Mouse (Mus musculus) limb, embryonic 13.5 days (tissue): ENCODE results near the gene P2rx1. TPM values are rescaled to one million over a fixed set of nuclear protein-coding genes. Genes with fewer than 3 reads are reported as not detected.
A peak's percentile ranks its signal among the peaks of the same experiment; 100 is the strongest.

Experiments used
- ATAC-seq: fragments of 200-750 bp; cut with Nextera tagmentation; 2 replicates; pipeline ENCODE4 v1.8.0; 2017; ENCODE audit warnings: low read depth, moderate number of reproducible peaks, moderate TSS enrichment; ENCODE audit not compliant: low FRiP score
- H3K27ac ChIP-seq: fragments of 300-500 bp; sonication (generic); 2 replicates; pipeline ENCODE4 v1.5.1; 2015; ENCODE audit warnings: inconsistent platforms, mild to moderate bottlenecking, moderate library complexity
- H3K27me3 ChIP-seq: fragments of 300-500 bp; sonication (generic); 2 replicates; pipeline ENCODE4 v1.6.1; 2015; ENCODE audit warnings: mild to moderate bottlenecking, inconsistent platforms
- H3K36me3 ChIP-seq: fragments of 300-500 bp; sonication (generic); 2 replicates; pipeline ENCODE4 v1.6.1; 2015; ENCODE audit warnings: inconsistent platforms, mild to moderate bottlenecking, moderate library complexity
- H3K4me1 ChIP-seq: fragments of 300-500 bp; sonication (generic); 2 replicates; pipeline ENCODE4 v1.6.1; 2015; ENCODE audit warnings: inconsistent platforms
- H3K4me2 ChIP-seq: fragments of 300-500 bp; sonication (generic); replicated peaks from 2 replicates; pipeline ENCODE4 v1.6.1; 2015; ENCODE audit warnings: inconsistent platforms, mild to moderate bottlenecking, moderate library complexity
- H3K4me3 ChIP-seq: fragments of 300-500 bp; sonication (generic); 2 replicates; pipeline ENCODE4 v1.5.1; 2015; ENCODE audit warnings: moderate library complexity, mild to moderate bottlenecking, inconsistent platforms
- H3K9ac ChIP-seq: fragments of 300-500 bp; sonication (generic); 2 replicates; pipeline ENCODE4 v1.6.1; 2015; ENCODE audit warnings: mild to moderate bottlenecking, inconsistent platforms
- H3K9me3 ChIP-seq: fragments of 300-500 bp; sonication (generic); 2 replicates; pipeline ENCODE4 v1.6.1; 2016; ENCODE audit warnings: inconsistent platforms
- WGBS: fragments of 180-500 bp; shearing (Covaris S2); methylation state at CpG from one replicate; pipeline ENCODE4 v1.1.7; 2015; 5-methylcytosine and 5-hydroxymethylcytosine counted together
- polyA plus RNA-seq: library from polyadenylated mRNA; unstranded; fragments of >200 nt; fragmentation: Nextera tagmentation; extraction: Ambion mirVana; gene quantifications from 2 replicates; pipeline ENCODE4 v1.2.1, GENCODE M21; 2015

Gene P2rx1
- polyA plus RNA-seq, 1 experiment from 2014 or later = 0.84 TPM

DNA sequence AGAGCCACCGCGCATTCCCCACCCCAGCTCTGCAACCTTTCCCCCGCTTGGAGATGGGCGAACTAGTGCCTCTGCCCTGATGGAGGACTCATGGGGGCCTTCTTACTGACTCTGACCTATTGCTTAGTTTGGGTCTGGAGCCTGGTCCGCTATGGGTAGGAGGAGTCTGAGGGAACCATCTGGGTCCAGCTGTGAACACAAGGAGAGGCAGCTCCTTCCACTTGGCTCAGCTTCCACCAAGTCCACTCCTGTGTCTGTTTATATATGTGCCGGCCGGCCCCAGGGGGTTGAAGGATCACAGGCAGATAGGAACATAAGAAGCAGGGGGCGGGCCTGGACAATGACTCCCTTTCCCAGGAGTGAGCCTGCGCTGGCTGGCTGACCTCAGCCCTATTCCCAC is 6.9 kb upstream of the P2rx1 start:
- ATAC-seq = no peak
- H3K9ac ChIP-seq = no peak overlapping the region
- H3K4me1 ChIP-seq = peaks cover 5% of the 10 kb centered on the region; the same call in 1 of the 2 replicates
- H3K4me3 ChIP-seq = no peak overlapping the region
- H3K27me3 ChIP-seq = no peaks in the 10 kb centered on the region
- H3K27ac ChIP-seq = no peak overlapping the region
- 56% methylated on average over 9 of the region's 9 CpGs for WGBS
- H3K36me3 ChIP-seq = no peaks in the 10 kb centered on the region
- H3K4me2 ChIP-seq = no peak overlapping the region
- no peaks in the 10 kb centered on the region for H3K9me3 ChIP-seq

DNA sequence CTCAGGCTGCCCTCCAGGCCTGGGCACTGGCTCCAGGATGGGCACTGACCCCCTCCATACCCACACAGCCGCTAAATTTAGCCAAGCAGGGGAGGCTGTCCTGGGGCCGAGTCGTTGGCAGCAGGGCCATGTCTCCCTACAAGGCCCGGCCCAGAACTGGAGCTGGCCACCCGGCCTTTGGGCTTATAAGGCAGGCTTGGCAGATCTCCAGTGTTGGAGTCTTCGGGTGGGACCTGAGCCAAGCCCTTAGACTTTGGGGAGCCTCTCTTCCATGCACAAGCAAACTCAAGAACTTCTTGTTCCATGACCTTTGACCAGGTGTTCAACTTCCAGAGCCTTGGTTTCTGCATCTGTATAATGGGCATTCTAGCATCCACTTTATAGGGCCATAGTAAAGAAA is 2.6 kb upstream of the P2rx1 start:
- Histone ChIP-seq H3K4me2 (no peak overlapping the region), H3K9me3 (no peaks in the 10 kb centered on the region), H3K36me3 (no peaks in the 10 kb centered on the region), H3K27ac (no peak overlapping the region), H3K27me3 (no peaks in the 10 kb centered on the region), H3K4me1 (peaks cover 4% of the 10 kb centered on the region; the same call in 1 of the 2 replicates), H3K4me3 (no peak overlapping the region), H3K9ac (no peak overlapping the region)
- ATAC-seq = no peak
- 94% methylated on average over 6 of the region's 6 CpGs for WGBS

DNA sequence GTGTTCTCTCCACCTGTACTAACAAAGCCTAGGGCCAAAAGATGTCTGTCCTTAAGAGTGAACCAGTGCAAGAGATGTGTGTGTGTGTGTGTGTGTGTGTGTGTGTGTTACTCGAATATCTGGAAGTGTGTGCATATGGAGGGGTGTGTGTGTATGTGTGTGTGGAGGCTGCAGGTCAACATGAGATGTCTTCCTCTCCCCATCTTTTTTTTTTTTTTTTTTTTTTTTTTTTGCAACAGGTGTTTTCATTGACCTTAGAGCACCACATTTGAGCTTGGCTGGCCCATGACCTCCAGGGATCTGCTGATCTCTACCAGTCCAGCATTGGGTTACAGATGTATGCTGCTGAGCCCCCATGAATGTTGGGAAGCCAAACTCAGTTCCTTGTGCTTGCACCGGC is 2.1 kb upstream of the P2rx1 start:
- H3K9ac ChIP-seq = no peak overlapping the region

DNA sequence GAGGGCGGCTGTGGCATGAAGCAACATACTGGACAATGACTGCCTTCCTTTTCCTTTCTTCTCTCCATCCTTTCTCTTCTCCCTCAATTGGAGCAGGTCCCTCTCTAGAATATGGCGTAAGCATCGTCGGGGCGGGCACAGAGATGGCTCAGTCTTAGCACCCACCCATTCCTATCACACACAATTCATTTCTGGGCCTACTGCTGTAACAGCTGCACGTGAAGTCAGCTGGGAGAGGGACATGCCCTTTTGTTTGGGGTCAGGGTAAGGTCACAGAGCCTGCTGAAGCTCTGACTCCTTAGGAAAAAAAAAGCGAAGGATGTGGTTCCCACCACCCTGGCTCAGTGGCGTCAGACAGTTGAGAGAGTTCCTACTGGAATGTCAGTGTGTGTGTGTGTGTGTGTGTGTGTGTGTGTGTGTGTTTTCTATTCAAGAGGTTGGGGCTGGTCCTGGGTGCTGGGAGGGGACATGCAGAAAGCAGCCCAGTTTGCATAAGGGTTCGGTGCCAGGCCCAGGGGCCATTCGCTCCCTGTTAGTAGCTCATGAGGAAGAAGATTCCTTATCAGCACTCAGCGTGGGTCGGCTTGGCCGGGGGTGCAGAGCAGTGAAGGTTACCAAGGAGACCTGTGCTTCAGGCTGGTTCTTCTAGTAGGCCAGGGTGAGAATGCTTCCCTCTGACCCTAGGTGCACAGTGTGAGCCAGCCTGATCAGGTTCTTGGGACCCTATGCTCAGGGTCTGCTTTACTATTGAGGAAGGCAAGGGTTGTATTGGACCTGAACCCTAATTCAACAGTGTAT is 1.2 kb upstream of the P2rx1 start:
- Histone ChIP-seq H3K4me3 (no peak overlapping the region), H3K4me1 (0 out of 2 replicates have a peak, but pooled peaks cover 4% of the 10 kb centered on the region), H3K36me3 (no peaks in the 10 kb centered on the region), H3K9ac (no peak overlapping the region), H3K4me2 (no peak overlapping the region), H3K27ac (no peak overlapping the region), H3K9me3 (no peaks in the 10 kb centered on the region), H3K27me3 (no peaks in the 10 kb centered on the region)
- 68% methylated on average over 13 of the region's 13 CpGs for whole genome bisulfite sequencing
- ATAC-seq = no peak

More for the DNA sequence above, 2.1 kb upstream of the P2rx1 start:
- no peak for ATAC-seq
- WGBS = 82% methylated on average over 2 of the region's 2 CpGs
- Histone ChIP-seq H3K9me3 (no peaks in the 10 kb centered on the region), H3K4me3 (no peak overlapping the region), H3K27ac (no peak overlapping the region), H3K4me2 (no peak overlapping the region), H3K4me1 (peaks cover 4% of the 10 kb centered on the region; the same call in 1 of the 2 replicates), H3K27me3 (no peaks in the 10 kb centered on the region), H3K36me3 (no peaks in the 10 kb centered on the region)

- WGBS = 8% methylated on average over 6 of the region's 6 CpGs
- ATAC-seq = no peak
- Histone ChIP-seq H3K9me3 (no peaks in the 10 kb centered on the region), H3K9ac (no peak overlapping the region), H3K27ac (no peak overlapping the region), H3K4me3 (no peak overlapping the region), H3K27me3 (no peaks in the 10 kb centered on the region), H3K36me3 (no peaks in the 10 kb centered on the region), H3K4me1 (0 out of 2 replicates have a peak, but pooled peaks cover 4% of the 10 kb centered on the region), H3K4me2 (no peak overlapping the region)
Measured at GRCm38 (mm10) chr11:73001029-73001428, 2.1 kb downstream of the P2rx1 start.

DNA sequence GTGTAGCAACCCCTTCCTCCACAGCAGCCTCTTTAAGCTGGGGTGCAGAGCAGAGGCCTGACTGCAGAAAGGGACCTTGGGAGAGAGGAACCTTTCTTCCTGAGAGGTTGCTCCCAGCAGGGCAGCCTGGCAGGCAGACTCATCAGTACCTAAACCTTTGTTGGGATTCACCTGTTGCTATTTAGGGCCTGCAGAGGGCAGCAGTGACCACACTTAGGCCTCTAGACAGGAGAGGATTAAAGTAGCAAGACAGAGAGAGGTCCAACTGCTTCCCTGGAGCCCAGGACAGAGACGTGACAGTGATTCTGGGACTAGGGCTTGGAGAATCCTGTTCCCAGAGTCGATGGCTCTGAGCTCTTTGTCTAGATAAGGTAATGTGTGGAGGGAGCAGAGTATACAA is 7.5 kb downstream of the P2rx1 start:
- H3K27me3 ChIP-seq = peaks cover 26% of the 10 kb centered on the region
- H3K36me3 ChIP-seq = no peaks in the 10 kb centered on the region
- no peak overlapping the region for H3K9ac ChIP-seq
- H3K4me2 ChIP-seq = no peak overlapping the region
- H3K27ac ChIP-seq = no peak overlapping the region
- no peak overlapping the region for H3K4me3 ChIP-seq
- no peaks in the 10 kb centered on the region for H3K4me1 ChIP-seq
- 4% methylated on average over 2 of the region's 2 CpGs for WGBS
- ATAC-seq = peak; percentile 46; the same call in 1 of the 2 replicates
- no peaks in the 10 kb centered on the region for H3K9me3 ChIP-seq

DNA sequence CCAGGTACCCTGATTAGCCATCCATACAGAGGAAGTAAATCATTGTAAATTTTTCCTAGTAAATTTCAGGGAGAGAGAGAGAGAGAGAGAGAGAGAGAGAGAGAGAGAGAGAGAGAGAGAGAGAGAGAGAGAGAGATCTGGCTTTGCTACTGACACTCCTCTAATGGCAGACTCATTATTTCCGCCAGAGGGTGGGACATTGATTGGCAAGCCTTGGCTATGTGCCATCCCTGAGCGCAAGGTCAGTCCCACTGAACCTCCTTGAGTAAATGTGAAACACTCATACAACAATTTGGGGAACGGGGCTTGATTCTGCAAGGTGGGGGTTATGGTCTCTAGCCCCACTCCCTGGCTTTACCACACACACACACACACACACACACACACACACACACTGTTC is 8.2 kb downstream of the P2rx1 start:
- Histone ChIP-seq H3K4me1 (no peaks in the 10 kb centered on the region), H3K9ac (no peak overlapping the region), H3K27me3 (peaks cover 26% of the 10 kb centered on the region), H3K27ac (no peak overlapping the region), H3K9me3 (no peaks in the 10 kb centered on the region), H3K4me3 (no peak overlapping the region), H3K4me2 (no peak overlapping the region), H3K36me3 (no peaks in the 10 kb centered on the region)
- WGBS = 69% methylated on average over 3 of the region's 3 CpGs
- no peak for ATAC-seq

GRCm38 (mm10) chr11:73007698-73008481 is 9.0 kb downstream of the P2rx1 start:
- Histone ChIP-seq H3K9me3 (no peaks in the 10 kb centered on the region), H3K36me3 (no peaks in the 10 kb centered on the region), H3K27ac (no peak overlapping the region), H3K4me2 (no peak overlapping the region), H3K9ac (no peak overlapping the region), H3K27me3 (peaks cover 26% of the 10 kb centered on the region), H3K4me1 (no peaks in the 10 kb centered on the region), H3K4me3 (no peak overlapping the region)
- WGBS = 66% methylated on average over 11 of the region's 11 CpGs
- no peak for ATAC-seq

GRCm38 (mm10) chr11:73008826-73009225 is 9.9 kb downstream of the P2rx1 start:
- Histone ChIP-seq H3K27me3 (peaks cover 26% of the 10 kb centered on the region), H3K9me3 (no peaks in the 10 kb centered on the region), H3K4me2 (no peak overlapping the region), H3K4me1 (no peaks in the 10 kb centered on the region), H3K27ac (no peak overlapping the region), H3K9ac (no peak overlapping the region), H3K4me3 (no peak overlapping the region), H3K36me3 (no peaks in the 10 kb centered on the region)
- 51% methylated on average over 2 of the region's 2 CpGs for WGBS
- no peak for ATAC-seq

GRCm38 (mm10) chr11:73009531-73010274 is 10.8 kb downstream of the P2rx1 start:
- Histone ChIP-seq H3K4me1 (no peaks in the 10 kb centered on the region), H3K9me3 (no peaks in the 10 kb centered on the region), H3K36me3 (no peaks in the 10 kb centered on the region), H3K27ac (no peak overlapping the region), H3K27me3 (peaks cover 26% of the 10 kb centered on the region), H3K4me2 (no peak overlapping the region), H3K4me3 (no peak overlapping the region), H3K9ac (no peak overlapping the region)
- no peak for ATAC-seq
- WGBS = 51% methylated on average over 13 of the region's 13 CpGs

DNA sequence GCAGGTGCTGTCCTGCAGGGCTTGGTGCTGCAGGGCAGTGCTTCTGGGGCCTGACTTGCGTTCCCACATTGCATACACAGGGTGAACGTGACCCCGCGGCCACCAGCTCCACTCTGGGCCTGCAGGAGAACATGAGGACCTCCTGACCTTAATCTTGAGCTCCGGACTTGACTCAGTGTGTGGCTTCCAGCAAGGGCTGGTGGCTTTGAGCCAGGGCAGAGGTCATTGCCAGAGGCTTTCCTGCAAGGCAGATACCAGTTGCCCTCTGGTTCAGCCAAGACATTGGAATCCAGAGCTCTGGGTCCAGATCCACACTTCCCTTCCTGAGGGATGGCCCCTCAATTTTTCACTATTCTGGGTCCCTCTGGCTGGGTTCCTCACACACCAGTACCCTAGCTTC is 15.1 kb downstream of the P2rx1 start:
- Histone ChIP-seq H3K4me2 (no peak overlapping the region), H3K27ac (no peak overlapping the region), H3K9ac (no peak overlapping the region), H3K9me3 (no peaks in the 10 kb centered on the region), H3K27me3 (peaks cover 21% of the 10 kb centered on the region), H3K4me1 (peaks cover 4% of the 10 kb centered on the region; the same call in 1 of the 2 replicates), H3K4me3 (no peak overlapping the region), H3K36me3 (no peaks in the 10 kb centered on the region)
- no peak for ATAC-seq
- 69% methylated on average over 5 of the region's 5 CpGs for whole genome bisulfite sequencing
